Mouse (Mus musculus) forebrain, embryonic 13.5 days (tissue): ENCODE measurements around the gene P4ha1. TPM values are rescaled to one million over a fixed set of nuclear protein-coding genes. Genes with fewer than 3 reads are reported as not detected.

Experiments used
- ATAC-seq: fragments of 200-750 bp; cut with Nextera tagmentation; 2 replicates; pipeline ENCODE4 v1.8.0; 2017
- H3K27ac ChIP-seq: fragments of 300-500 bp; sonication (generic); 2 replicates; pipeline ENCODE4 v1.5.1; 2015; ENCODE audit warnings: inconsistent platforms, mild to moderate bottlenecking, moderate library complexity
- H3K27me3 ChIP-seq: fragments of 300-500 bp; sonication (generic); 2 replicates; pipeline ENCODE4 v1.6.1; 2015; ENCODE audit warnings: mild to moderate bottlenecking, inconsistent platforms
- H3K36me3 ChIP-seq: fragments of 300-500 bp; sonication (generic); 2 replicates; pipeline ENCODE4 v1.6.1; 2015; ENCODE audit warnings: mild to moderate bottlenecking, inconsistent platforms; ENCODE audit not compliant: poor library complexity, severe bottlenecking
- H3K4me1 ChIP-seq: fragments of 300-500 bp; sonication (generic); 2 replicates; pipeline ENCODE4 v1.6.1; 2015; ENCODE audit warnings: inconsistent platforms
- H3K4me2 ChIP-seq: fragments of 300-500 bp; sonication (generic); 2 replicates; pipeline ENCODE4 v1.6.1; 2015; ENCODE audit warnings: inconsistent platforms, mild to moderate bottlenecking, moderate library complexity
- H3K4me3 ChIP-seq: fragments of 300-500 bp; sonication (generic); 2 replicates; pipeline ENCODE4 v1.5.1; 2015; ENCODE audit warnings: mild to moderate bottlenecking, inconsistent platforms
- H3K9ac ChIP-seq: fragments of 300-500 bp; sonication (generic); 2 replicates; pipeline ENCODE4 v1.6.1; 2015; ENCODE audit warnings: mild to moderate bottlenecking, inconsistent platforms
- H3K9me3 ChIP-seq: fragments of 300-500 bp; sonication (generic); replicated peaks from 2 replicates; pipeline ENCODE4 v1.6.1; 2016; ENCODE audit warnings: inconsistent platforms
- WGBS: fragments of 180-500 bp; shearing (Covaris S2); methylation state at CpG from one replicate; pipeline ENCODE4 v1.1.7; 2015; 5-methylcytosine and 5-hydroxymethylcytosine counted together
- polyA plus RNA-seq: library from polyadenylated mRNA; unstranded; fragments of >200 nt; fragmentation: Nextera tagmentation; extraction: Ambion mirVana; gene quantifications from 2 replicates; pipeline ENCODE4 v1.2.1, GENCODE M21; 2015

P4ha1 gene
- polyA plus RNA-seq, 1 experiment from 2014 or later: 25.9 TPM

- H3K36me3 ChIP-seq: no peaks in the 10 kb centered on the region
Observed at GRCm38 (mm10) chr10:59326612-59327315, 3.7 kb downstream of the P4ha1 start.

DNA sequence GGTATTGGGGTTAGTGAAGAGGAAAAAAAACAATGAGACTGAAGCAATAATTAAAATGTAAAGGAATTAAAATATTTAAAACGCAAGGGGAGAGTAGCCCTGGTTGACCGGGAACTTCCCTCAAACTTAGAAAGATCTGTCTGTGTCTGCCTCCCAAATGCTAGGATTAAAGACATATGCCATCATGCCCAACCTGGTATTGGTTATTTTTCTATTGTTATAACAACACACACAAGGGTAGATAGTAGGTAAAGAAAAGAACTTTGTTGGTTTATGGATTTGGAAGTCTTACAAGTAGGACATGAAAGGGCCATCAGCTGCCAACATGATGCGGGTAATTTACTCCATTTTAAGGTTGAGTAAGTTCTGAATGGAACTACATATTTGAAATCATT is 4.2 kb downstream of the P4ha1 start:
- no peaks in the 10 kb centered on the region for H3K9me3 ChIP-seq
- no peak overlapping the region for H3K9ac ChIP-seq
- H3K36me3 ChIP-seq: no peaks in the 10 kb centered on the region
- no peak for ATAC-seq
- no peak overlapping the region for H3K27ac ChIP-seq
- no peak overlapping the region for H3K4me3 ChIP-seq
- H3K4me1 ChIP-seq: peaks cover 31% of the 10 kb centered on the region
- 75% methylated on average over 3 of the region's 3 CpGs for WGBS
- no peaks in the 10 kb centered on the region for H3K27me3 ChIP-seq
- no peak overlapping the region for H3K4me2 ChIP-seq

More at GRCm38 (mm10) chr10:59326612-59327315, 3.7 kb downstream of the P4ha1 start:
- peaks cover 33% of the 10 kb centered on the region for H3K4me1 ChIP-seq
- 0 out of 2 replicates have a peak overlapping the region, but pooled peaks have one; percentile 18 for H3K4me2 ChIP-seq
- H3K9ac ChIP-seq: no peak overlapping the region
- no peaks in the 10 kb centered on the region for H3K27me3 ChIP-seq
- no peak overlapping the region for H3K4me3 ChIP-seq
- no peaks in the 10 kb centered on the region for H3K9me3 ChIP-seq
- no peak overlapping the region for H3K27ac ChIP-seq
- 45% methylated on average over 8 of the region's 8 CpGs for WGBS
- ATAC-seq: no peak

DNA sequence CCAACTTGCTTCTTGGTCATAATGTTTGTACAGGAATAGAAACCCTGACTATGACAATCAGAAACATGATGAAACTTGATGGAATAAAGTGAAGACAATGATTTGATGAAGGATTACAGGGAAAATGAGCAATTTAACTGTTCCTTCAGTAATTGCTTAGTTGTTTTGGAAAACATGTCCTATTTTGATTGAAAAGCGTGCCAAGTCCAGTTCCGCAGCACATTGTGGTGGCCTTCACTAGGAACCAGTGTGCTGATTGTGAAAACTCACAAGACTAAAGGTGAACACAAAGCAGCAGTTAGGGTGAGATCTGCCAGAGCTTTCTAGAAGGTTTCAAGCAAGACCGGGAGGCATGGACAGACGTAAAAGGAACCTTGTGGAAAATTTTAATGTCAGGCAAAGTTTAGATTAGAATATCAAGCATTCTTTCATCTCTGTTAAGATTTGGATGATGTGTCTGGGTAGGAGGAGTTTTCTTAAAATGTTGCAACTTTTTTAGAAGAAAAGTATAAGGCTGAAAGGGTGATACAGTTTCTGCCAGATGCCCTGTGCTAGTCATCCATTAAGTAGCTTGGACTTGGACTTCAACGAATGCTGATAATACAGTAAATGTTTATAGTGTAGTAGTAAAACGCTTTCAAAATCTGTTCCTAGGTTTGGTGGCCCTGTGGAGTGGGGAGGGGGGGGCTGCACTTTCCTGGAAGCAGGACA is 8.6 kb downstream of the P4ha1 start:
- H3K4me2 ChIP-seq: no peak overlapping the region

GRCm38 (mm10) chr10:59333400-59333799 is 10.3 kb downstream of the P4ha1 start:
- peaks cover 5% of the 10 kb centered on the region for H3K36me3 ChIP-seq
- H3K4me2 ChIP-seq: no peak overlapping the region
- ATAC-seq: no peak
- H3K27me3 ChIP-seq: no peaks in the 10 kb centered on the region
- no peak overlapping the region for H3K27ac ChIP-seq
- WGBS: 88% methylated on average over 4 of the region's 4 CpGs
- peaks cover 4% of the 10 kb centered on the region for H3K4me1 ChIP-seq
- no peak overlapping the region for H3K9ac ChIP-seq
- no peaks in the 10 kb centered on the region for H3K9me3 ChIP-seq
- no peak overlapping the region for H3K4me3 ChIP-seq

More for the DNA sequence above, 8.6 kb downstream of the P4ha1 start:
- no peak overlapping the region for H3K4me3 ChIP-seq
- H3K9me3 ChIP-seq: no peaks in the 10 kb centered on the region
- no peak overlapping the region for H3K9ac ChIP-seq
- no peaks in the 10 kb centered on the region for H3K36me3 ChIP-seq
- peaks cover 11% of the 10 kb centered on the region for H3K4me1 ChIP-seq
- ATAC-seq: no peak
- H3K27me3 ChIP-seq: no peaks in the 10 kb centered on the region
- WGBS: 94% methylated on average over 6 of the region's 6 CpGs
- no peak overlapping the region for H3K27ac ChIP-seq

GRCm38 (mm10) chr10:59334899-59335798 is 12.1 kb downstream of the P4ha1 start:
- ATAC-seq: no peak
- WGBS: 83% methylated on average over 4 of the region's 4 CpGs
- Histone ChIP-seq H3K4me1 (peaks cover 4% of the 10 kb centered on the region), H3K9ac (no peak overlapping the region), H3K9me3 (no peaks in the 10 kb centered on the region), H3K27ac (no peak overlapping the region), H3K4me3 (no peak overlapping the region), H3K4me2 (no peak overlapping the region), H3K36me3 (peaks cover 15% of the 10 kb centered on the region), H3K27me3 (no peaks in the 10 kb centered on the region)

DNA sequence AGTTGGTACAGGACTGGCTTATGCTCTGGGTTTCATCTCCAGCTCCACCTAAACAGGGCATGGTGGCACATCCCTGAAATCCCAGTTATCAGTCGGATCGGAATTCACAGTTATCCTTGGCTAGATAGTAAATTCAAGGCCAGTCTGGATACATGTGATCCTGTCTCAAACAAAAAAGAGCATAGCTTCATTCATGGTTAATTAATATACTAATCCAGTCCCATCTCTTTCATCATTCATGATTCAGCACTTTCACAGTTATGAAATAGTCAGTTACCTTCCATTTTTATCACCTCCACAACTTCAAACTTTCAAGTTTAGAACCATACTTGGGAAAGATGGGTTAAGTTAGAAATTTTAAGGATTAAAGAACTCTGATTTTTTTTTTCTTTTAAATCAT is 13.0 kb downstream of the P4ha1 start:
- Histone ChIP-seq H3K36me3 (peaks cover 15% of the 10 kb centered on the region), H3K4me3 (no peak overlapping the region), H3K4me2 (no peak overlapping the region), H3K9me3 (no peaks in the 10 kb centered on the region), H3K27me3 (no peaks in the 10 kb centered on the region), H3K9ac (no peak overlapping the region), H3K27ac (no peak overlapping the region), H3K4me1 (peaks cover 4% of the 10 kb centered on the region)
- no peak for ATAC-seq
- WGBS: 95% methylated on average over 2 of the region's 2 CpGs

GRCm38 (mm10) chr10:59346560-59346959 is 23.5 kb downstream of the P4ha1 start:
- WGBS: 91% methylated on average over 2 of the region's 2 CpGs
- H3K4me2 ChIP-seq: no peak overlapping the region
- H3K4me3 ChIP-seq: no peak overlapping the region
- H3K27ac ChIP-seq: no peak overlapping the region
- peaks cover 43% of the 10 kb centered on the region for H3K36me3 ChIP-seq
- no peak overlapping the region for H3K9ac ChIP-seq
- H3K9me3 ChIP-seq: no peaks in the 10 kb centered on the region
- no peak for ATAC-seq
- H3K27me3 ChIP-seq: no peaks in the 10 kb centered on the region
- H3K4me1 ChIP-seq: no peaks in the 10 kb centered on the region

DNA sequence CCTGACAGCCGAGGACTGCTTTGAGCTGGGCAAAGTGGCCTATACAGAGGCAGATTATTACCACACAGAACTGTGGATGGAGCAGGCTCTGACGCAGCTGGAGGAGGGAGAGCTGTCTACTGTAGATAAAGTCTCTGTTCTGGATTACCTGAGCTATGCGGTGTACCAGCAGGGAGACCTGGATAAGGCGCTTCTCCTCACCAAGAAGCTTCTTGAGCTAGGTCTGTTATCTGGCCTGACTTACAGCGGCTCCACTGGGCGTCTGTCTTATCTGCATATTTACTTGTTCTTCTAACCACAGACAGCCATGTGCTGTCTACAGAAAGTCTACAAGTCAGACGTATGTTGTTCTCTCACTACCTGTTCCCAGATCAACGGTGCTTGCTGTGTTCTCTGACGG is 25.1 kb downstream of the P4ha1 start:
- WGBS: 93% methylated on average over 9 of the region's 9 CpGs
- H3K4me2 ChIP-seq: no peak overlapping the region
- H3K4me1 ChIP-seq: no peaks in the 10 kb centered on the region
- H3K9ac ChIP-seq: no peak overlapping the region
- no peak overlapping the region for H3K4me3 ChIP-seq
- H3K36me3 ChIP-seq: peaks cover 50% of the 10 kb centered on the region
- H3K27me3 ChIP-seq: no peaks in the 10 kb centered on the region
- ATAC-seq: no peak
- H3K27ac ChIP-seq: no peak overlapping the region
- no peaks in the 10 kb centered on the region for H3K9me3 ChIP-seq

GRCm38 (mm10) chr10:59349536-59349935 is 26.4 kb downstream of the P4ha1 start:
- H3K4me2 ChIP-seq: no peak overlapping the region
- no peak overlapping the region for H3K9ac ChIP-seq
- WGBS: 96% methylated on average over 2 of the region's 2 CpGs
- no peak overlapping the region for H3K4me3 ChIP-seq
- ATAC-seq: no peak
- H3K9me3 ChIP-seq: no peaks in the 10 kb centered on the region
- H3K27me3 ChIP-seq: no peaks in the 10 kb centered on the region
- peaks cover 49% of the 10 kb centered on the region for H3K36me3 ChIP-seq
- H3K4me1 ChIP-seq: no peaks in the 10 kb centered on the region
- no peak overlapping the region for H3K27ac ChIP-seq

- H3K4me1 ChIP-seq: no peaks in the 10 kb centered on the region
- peaks cover 48% of the 10 kb centered on the region for H3K36me3 ChIP-seq
- no peak overlapping the region for H3K4me3 ChIP-seq
- H3K9me3 ChIP-seq: no peaks in the 10 kb centered on the region
- H3K4me2 ChIP-seq: no peak overlapping the region
- no peaks in the 10 kb centered on the region for H3K27me3 ChIP-seq
- WGBS: 45% methylated on average over 1 of the region's 1 CpGs
- H3K27ac ChIP-seq: no peak overlapping the region
- H3K9ac ChIP-seq: no peak overlapping the region
- no peak for ATAC-seq
Observed at GRCm38 (mm10) chr10:59353065-59353464, 30.0 kb downstream of the P4ha1 start.

- no peak overlapping the region for H3K4me3 ChIP-seq
- H3K27ac ChIP-seq: no peak overlapping the region
- WGBS: 33% methylated on average over 12 of the region's 12 CpGs
- H3K27me3 ChIP-seq: no peaks in the 10 kb centered on the region
- no peaks in the 10 kb centered on the region for H3K4me1 ChIP-seq
- H3K9me3 ChIP-seq: no peaks in the 10 kb centered on the region
- H3K9ac ChIP-seq: no peak overlapping the region
- no peak overlapping the region for H3K4me2 ChIP-seq
- H3K36me3 ChIP-seq: peaks cover 39% of the 10 kb centered on the region
- ATAC-seq: no peak
Observed at GRCm38 (mm10) chr10:59354120-59354519, 31.0 kb downstream of the P4ha1 start.

- H3K27me3 ChIP-seq: no peaks in the 10 kb centered on the region
- H3K27ac ChIP-seq: no peak overlapping the region
- H3K9ac ChIP-seq: no peak overlapping the region
- 81% methylated on average over 8 of the region's 8 CpGs for whole genome bisulfite sequencing
- no peaks in the 10 kb centered on the region for H3K9me3 ChIP-seq
- ATAC-seq: no peak
- H3K4me3 ChIP-seq: no peak overlapping the region
- no peaks in the 10 kb centered on the region for H3K4me1 ChIP-seq
- H3K4me2 ChIP-seq: no peak overlapping the region
- H3K36me3 ChIP-seq: peaks cover 39% of the 10 kb centered on the region
Observed at GRCm38 (mm10) chr10:59355020-59355419, 31.9 kb downstream of the P4ha1 start.
